Mouse (Mus musculus) kidney, embryonic 14.5 days (tissue): ENCODE data around the gene Rnf130. TPM values are rescaled to one million over a fixed set of nuclear protein-coding genes. Genes with fewer than 3 reads are reported as not detected.

Experiments
- ATAC-seq: fragments of 200-750 bp; cut with Nextera tagmentation; 2 replicates; pipeline ENCODE4 v1.8.0; 2017; ENCODE audit warnings: moderate number of reproducible peaks, mild to moderate bottlenecking, moderate TSS enrichment, moderate library complexity; ENCODE audit not compliant: low FRiP score, low TSS enrichment
- H3K27ac ChIP-seq: fragments of 300-500 bp; sonication (generic); 2 replicates; pipeline ENCODE4 v1.5.1; 2014; ENCODE audit warnings: low read depth, mild to moderate bottlenecking, low read length, moderate library complexity, mixed read lengths
- H3K27me3 ChIP-seq: fragments of 300-500 bp; sonication (generic); 2 replicates; pipeline ENCODE4 v1.6.1; 2014; ENCODE audit warnings: mild to moderate bottlenecking, low read length; ENCODE audit not compliant: control insufficient read depth, insufficient read depth
- H3K36me3 ChIP-seq: fragments of 300-500 bp; sonication (generic); 2 replicates; pipeline ENCODE4 v1.6.1; 2014; ENCODE audit warnings: low read length, mixed read lengths; ENCODE audit not compliant: control insufficient read depth, insufficient read depth
- H3K4me1 ChIP-seq: fragments of 300-500 bp; sonication (generic); 2 replicates; pipeline ENCODE4 v1.6.1; 2014; ENCODE audit warnings: low read length, mixed read lengths; ENCODE audit not compliant: control insufficient read depth, insufficient read depth
- H3K4me2 ChIP-seq: fragments of 300-500 bp; sonication (generic); replicated peaks from 2 replicates; pipeline ENCODE4 v1.6.1; 2014; ENCODE audit warnings: low read depth, mild to moderate bottlenecking, low read length
- H3K4me3 ChIP-seq: fragments of 300-500 bp; sonication (generic); 2 replicates; pipeline ENCODE4 v1.5.1; 2014; ENCODE audit warnings: mild to moderate bottlenecking, low read length
- H3K9ac ChIP-seq: fragments of 300-500 bp; sonication (generic); 2 replicates; pipeline ENCODE4 v1.6.1; 2014; ENCODE audit warnings: low read depth, mild to moderate bottlenecking, low read length, moderate library complexity
- H3K9me3 ChIP-seq: fragments of 300-500 bp; sonication (generic); 2 replicates; pipeline ENCODE4 v1.6.1; 2016; ENCODE audit warnings: low read length; ENCODE audit not compliant: control insufficient read depth
- WGBS: fragments of 180-500 bp; shearing (Covaris S2); extraction: QIAGEN DNeasy Blood & Tissue Kit; methylation state at CpG from one replicate; pipeline ENCODE4 v1.1.7; 2014; 5-methylcytosine and 5-hydroxymethylcytosine counted together
- polyA plus RNA-seq: library from polyadenylated mRNA; unstranded; fragments of >200 nt; fragmentation: Nextera tagmentation; extraction: Ambion mirVana; gene quantifications from 2 replicates; pipeline ENCODE4 v1.2.1, GENCODE M21; 2014

Rnf130 gene
- polyA plus RNA-seq, 1 experiment from 2014 or later = 69.3 TPM

DNA sequence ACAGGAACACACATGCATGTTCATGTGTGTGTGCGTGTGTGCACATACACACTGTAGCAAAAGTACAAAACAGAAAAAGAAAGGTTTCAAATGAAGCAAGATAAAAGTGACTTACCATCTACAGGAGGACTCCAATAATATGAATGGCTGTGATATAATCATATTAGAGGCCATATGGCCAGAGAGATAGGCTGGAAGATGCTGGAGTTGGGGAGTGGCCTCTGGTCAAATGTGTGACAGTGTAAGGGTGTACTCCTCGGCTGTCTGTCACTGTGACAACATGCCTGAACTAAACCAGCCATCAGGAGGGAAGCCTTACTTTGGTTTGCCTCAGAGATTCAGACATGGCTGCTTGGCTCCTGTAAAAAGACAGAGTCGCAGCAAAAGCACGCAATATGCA lies 40.1 kb upstream of the Rnf130 start:
- WGBS = 77% methylated on average over 4 of the region's 4 CpGs

DNA sequence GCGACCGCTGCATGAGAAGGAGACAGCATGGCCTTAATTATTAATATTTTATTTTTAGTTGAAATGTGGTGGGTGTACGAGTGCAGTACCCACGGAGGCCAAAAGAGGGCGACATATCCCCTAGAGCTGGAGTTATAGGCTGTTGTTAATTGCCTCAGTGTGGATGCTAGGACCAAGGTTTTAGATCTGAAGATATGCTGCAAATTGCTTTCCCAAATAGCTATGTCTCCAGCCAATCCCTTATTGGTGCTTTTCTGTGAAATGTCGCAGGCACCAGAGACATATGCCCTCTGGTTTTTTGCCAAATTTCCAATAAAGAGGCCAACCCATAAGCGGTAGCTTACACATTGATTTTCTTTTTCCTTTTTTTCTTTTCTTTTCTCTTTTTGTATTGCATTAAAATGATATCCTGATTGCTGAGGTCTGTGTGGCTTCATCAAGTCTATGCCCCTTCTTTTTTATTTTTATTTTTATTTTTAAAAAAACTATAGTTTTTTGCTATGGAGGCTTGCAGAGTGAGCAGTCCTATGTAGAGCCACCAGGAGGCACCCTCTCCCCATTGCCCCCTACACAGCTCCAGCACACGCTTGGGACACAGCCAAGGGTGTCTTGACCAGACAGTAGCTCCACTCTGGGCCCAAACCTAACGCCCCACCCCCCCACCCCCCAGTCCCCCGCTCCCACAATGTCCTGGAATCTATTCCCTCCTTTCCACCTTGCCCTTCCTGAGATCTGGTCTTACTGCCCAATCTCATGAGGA lies 38.7 kb upstream of the Rnf130 start:
- no peak overlapping the region for H3K4me3 ChIP-seq
- H3K4me1 ChIP-seq = no peaks in the 10 kb centered on the region
- H3K27ac ChIP-seq = no peak overlapping the region
- WGBS = 26% methylated on average over 10 of the region's 10 CpGs
- no peak overlapping the region for H3K9ac ChIP-seq
- H3K4me2 ChIP-seq = no peak overlapping the region
- no peaks in the 10 kb centered on the region for H3K36me3 ChIP-seq
- no peaks in the 10 kb centered on the region for H3K9me3 ChIP-seq
- H3K27me3 ChIP-seq = no peaks in the 10 kb centered on the region; the same call in 1 of the 2 replicates
- ATAC-seq = peak; percentile 81; the same call in 1 of the 2 replicates

More for the DNA sequence above, 40.1 kb upstream of the Rnf130 start:
- Histone ChIP-seq H3K36me3 (no peaks in the 10 kb centered on the region), H3K9ac (no peak overlapping the region), H3K27me3 (no peaks in the 10 kb centered on the region; the same call in 1 of the 2 replicates), H3K4me1 (no peaks in the 10 kb centered on the region), H3K27ac (no peak overlapping the region), H3K9me3 (no peaks in the 10 kb centered on the region), H3K4me3 (no peak overlapping the region), H3K4me2 (no peak overlapping the region)
- no peak for ATAC-seq

DNA sequence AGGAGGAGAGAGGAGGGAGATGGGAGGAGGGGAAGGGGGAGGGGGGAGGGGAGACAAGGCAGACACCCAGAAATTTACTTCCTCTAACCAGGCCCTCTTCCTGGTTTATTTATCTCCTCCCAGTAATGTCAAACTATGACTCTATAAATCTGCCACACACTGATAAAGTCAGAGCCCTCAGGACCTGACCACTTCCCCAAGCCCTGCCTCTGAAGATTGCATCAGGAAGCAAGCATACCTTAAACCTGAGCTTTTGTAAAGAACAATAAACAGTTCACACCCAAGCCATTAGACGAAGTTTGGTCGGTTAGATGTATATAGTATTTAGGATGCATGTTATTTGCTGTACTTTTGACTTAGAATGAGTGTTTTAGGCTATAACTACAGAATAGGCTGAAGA lies 30.6 kb upstream of the Rnf130 start:
- Histone ChIP-seq H3K9ac (no peak overlapping the region), H3K4me1 (no peaks in the 10 kb centered on the region), H3K27ac (no peak overlapping the region), H3K9me3 (no peaks in the 10 kb centered on the region), H3K27me3 (no peaks in the 10 kb centered on the region), H3K4me2 (no peak overlapping the region), H3K36me3 (no peaks in the 10 kb centered on the region), H3K4me3 (no peak overlapping the region)
- no peak for ATAC-seq
- 57% methylated on average over 2 of the region's 2 CpGs for WGBS

DNA sequence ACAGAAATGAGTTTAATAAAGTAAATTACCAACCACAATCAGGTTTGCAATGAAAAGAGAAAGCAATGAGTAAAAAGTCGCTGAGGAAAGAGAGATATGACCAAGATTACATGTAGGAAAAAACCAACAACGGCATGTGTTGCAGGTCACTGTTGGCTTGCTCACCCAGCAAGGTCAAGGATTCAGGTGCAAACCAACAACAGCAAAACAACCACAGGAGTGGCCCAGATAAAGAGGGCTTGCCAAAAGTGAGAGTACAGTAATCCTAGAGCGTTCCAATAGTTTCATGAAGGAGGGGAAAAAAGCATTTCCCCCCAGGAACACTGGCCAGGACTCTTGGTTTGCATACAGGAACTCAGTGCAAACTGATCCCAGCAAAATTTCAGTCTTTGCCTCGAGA lies 28.7 kb upstream of the Rnf130 start:
- H3K36me3 ChIP-seq = no peaks in the 10 kb centered on the region
- no peak overlapping the region for H3K9ac ChIP-seq
- H3K27me3 ChIP-seq = no peaks in the 10 kb centered on the region
- H3K9me3 ChIP-seq = no peaks in the 10 kb centered on the region
- no peak for ATAC-seq
- 69% methylated on average over 4 of the region's 4 CpGs for WGBS
- no peaks in the 10 kb centered on the region for H3K4me1 ChIP-seq
- H3K27ac ChIP-seq = no peak overlapping the region
- no peak overlapping the region for H3K4me3 ChIP-seq
- no peak overlapping the region for H3K4me2 ChIP-seq

DNA sequence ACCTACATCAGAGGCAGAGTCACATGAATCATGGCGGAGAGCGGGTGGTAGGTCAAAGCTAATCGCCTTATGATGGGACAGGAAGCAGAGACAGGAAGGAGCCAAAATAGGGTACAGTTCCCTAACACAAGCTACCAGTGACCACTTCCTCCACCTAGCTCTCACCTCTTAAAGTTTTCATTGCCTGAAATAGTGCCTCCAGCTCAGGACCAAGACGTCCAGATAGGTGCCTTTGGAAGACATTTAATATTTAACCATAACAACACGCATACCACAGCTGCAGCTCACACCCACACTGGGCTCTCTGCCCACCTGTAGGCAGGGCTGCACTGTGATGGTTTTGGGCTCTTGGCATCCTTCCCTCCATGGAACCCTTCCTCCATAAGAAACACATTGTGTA lies 27.8 kb upstream of the Rnf130 start:
- no peak overlapping the region for H3K27ac ChIP-seq
- H3K36me3 ChIP-seq = no peaks in the 10 kb centered on the region
- no peaks in the 10 kb centered on the region for H3K27me3 ChIP-seq
- no peak overlapping the region for H3K4me3 ChIP-seq
- ATAC-seq = no peak
- WGBS = 74% methylated on average over 5 of the region's 5 CpGs
- H3K4me1 ChIP-seq = no peaks in the 10 kb centered on the region
- H3K9me3 ChIP-seq = no peaks in the 10 kb centered on the region
- H3K4me2 ChIP-seq = no peak overlapping the region
- H3K9ac ChIP-seq = no peak overlapping the region

DNA sequence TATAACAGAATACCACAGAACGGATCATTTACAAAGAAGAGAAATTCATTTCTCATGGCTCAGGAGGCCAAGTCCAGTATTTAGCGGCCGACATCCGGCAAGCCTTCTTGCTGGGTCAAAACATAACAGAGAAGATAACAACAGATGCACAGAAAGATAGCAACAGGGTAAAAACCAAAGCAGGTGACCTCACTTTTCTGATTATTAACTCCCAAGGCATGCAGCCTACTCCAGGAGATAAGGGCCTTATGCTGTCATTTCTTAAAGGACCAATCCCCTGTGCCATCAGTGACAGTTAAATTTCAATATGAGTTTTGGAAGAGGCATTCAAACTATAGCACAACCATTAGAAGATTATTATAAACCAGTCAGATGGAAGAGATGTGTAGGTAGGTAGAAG lies 22.3 kb upstream of the Rnf130 start:
- no peaks in the 10 kb centered on the region for H3K4me1 ChIP-seq
- H3K4me3 ChIP-seq = no peak overlapping the region
- no peak overlapping the region for H3K9ac ChIP-seq
- H3K27ac ChIP-seq = no peak overlapping the region
- ATAC-seq = no peak
- no peak overlapping the region for H3K4me2 ChIP-seq
- no peaks in the 10 kb centered on the region for H3K9me3 ChIP-seq
- WGBS = 93% methylated on average over 4 of the region's 4 CpGs
- no peaks in the 10 kb centered on the region for H3K27me3 ChIP-seq
- no peaks in the 10 kb centered on the region for H3K36me3 ChIP-seq

DNA sequence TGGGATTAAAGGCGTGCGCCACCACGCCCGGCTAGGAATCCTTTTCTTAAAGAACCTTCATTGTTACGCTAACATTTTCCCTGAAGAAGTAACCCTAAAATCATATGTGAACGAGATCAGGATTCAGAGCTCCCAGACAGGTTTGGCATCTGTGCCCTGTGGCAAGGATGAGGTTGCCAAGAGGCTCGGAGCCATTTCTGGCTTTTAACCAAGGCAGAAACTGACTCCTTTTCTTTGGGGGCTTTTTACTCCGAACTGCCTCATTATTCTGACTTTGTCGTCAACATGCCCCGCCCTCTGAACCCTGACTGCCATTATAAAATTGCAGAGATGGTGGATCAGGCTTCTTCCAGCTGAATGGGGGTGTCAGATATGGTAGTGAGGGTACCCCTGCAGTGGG lies 17.4 kb upstream of the Rnf130 start:
- Histone ChIP-seq H3K36me3 (no peaks in the 10 kb centered on the region), H3K4me1 (no peaks in the 10 kb centered on the region), H3K27ac (no peak overlapping the region), H3K4me3 (no peak overlapping the region), H3K9me3 (no peaks in the 10 kb centered on the region), H3K4me2 (no peak overlapping the region), H3K9ac (no peak overlapping the region), H3K27me3 (no peaks in the 10 kb centered on the region)
- ATAC-seq = no peak
- 82% methylated on average over 10 of the region's 10 CpGs for WGBS

DNA sequence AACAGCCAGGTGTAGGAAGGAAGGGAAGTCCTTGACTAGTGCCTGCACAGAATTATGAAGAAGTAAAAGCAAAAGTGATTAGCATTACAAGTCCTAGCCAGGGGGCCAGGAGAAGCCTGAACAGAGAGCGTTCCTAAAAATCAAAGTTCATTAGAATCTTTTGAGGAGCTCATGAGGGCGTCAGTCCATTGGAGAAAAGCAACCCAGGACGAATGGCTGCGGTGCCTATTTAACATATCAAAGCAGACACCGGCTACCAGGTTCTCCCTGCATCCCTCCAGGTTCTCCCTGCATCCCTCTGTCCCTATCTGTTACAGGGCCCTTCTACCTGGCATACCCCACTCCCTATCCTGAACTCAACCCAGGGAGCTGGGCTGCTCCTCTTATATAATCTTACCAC lies 16.9 kb upstream of the Rnf130 start:
- H3K4me2 ChIP-seq = no peak overlapping the region
- no peak for ATAC-seq
- H3K36me3 ChIP-seq = no peaks in the 10 kb centered on the region
- H3K9ac ChIP-seq = no peak overlapping the region
- H3K27me3 ChIP-seq = no peaks in the 10 kb centered on the region
- 31% methylated on average over 5 of the region's 5 CpGs for WGBS
- H3K4me1 ChIP-seq = no peaks in the 10 kb centered on the region
- no peak overlapping the region for H3K27ac ChIP-seq
- H3K4me3 ChIP-seq = no peak overlapping the region
- H3K9me3 ChIP-seq = no peaks in the 10 kb centered on the region

DNA sequence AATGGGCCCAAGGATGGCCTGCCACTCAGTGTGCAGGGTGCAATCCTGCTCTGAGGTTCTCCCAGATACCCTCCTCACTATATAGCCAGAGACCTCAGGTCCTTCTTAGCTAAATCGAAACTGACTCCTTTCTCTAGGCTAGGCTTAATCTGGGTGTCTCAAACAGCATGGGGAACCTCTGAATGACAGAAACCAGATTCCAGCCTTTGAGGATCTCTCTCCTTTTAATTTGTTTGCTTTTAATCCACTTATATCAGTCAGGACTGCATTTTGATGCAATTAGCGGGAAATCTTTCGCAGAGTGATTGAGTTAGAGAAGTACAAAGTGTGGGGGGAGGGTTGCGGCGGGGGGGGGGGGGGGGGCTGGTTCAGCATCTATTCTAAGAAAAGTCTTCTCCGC lies 12.1 kb upstream of the Rnf130 start:
- no peak overlapping the region for H3K27ac ChIP-seq
- no peak overlapping the region for H3K4me2 ChIP-seq
- 80% methylated on average over 5 of the region's 6 CpGs for WGBS
- no peak overlapping the region for H3K9ac ChIP-seq
- no peaks in the 10 kb centered on the region for H3K9me3 ChIP-seq
- no peaks in the 10 kb centered on the region for H3K4me1 ChIP-seq
- no peaks in the 10 kb centered on the region for H3K36me3 ChIP-seq
- ATAC-seq = no peak
- no peak overlapping the region for H3K4me3 ChIP-seq
- no peaks in the 10 kb centered on the region for H3K27me3 ChIP-seq
